Mouse (Mus musculus): ENCODE results near the gene Tlr9. TPM values are rescaled to one million over a fixed set of nuclear protein-coding genes. Genes with fewer than 3 reads are reported as not detected.

The Tlr9 gene
- polyA plus RNA-seq, 1 experiment from 2014 or later, result 0.07 TPM

DNA sequence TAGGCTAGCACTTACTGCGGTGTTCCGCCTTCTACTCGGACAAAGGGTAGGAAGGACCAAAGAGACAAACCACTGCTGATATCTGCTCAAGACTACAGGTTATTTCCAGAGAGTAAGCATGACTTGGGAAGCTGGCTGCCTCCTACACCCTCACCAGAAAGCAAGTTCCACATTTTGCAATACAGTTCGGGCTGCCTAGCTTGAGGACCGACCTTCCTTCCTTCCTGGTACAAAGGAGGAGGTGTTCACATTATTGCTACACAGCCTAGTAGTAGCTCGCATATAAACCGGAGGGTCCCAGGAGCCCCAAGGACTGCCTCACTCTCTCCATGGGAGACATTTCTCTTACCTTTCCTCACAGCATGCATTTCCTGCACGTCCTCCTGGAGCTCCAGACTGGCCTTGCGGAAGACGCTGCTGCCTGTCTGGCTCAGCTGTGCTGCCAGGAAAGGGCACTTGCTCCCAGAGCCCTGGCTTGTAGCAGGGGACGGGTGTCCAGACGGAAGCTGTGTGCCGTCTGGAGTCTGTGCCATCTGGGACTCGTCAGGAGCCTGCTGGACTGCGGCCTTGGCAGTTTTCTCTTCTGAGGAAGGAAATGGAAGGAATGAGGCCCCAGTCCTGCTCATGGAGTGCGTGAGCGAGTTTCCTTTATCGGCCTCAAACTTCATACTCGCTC lies 20.6 kb downstream of the Tlr9 start:
- no peaks in the 10 kb centered on the region for H3K27me3 ChIP-seq (ENCODE audit: insufficient read depth, low read length)
- H3K4me1 ChIP-seq (replicated peaks; ENCODE audit: insufficient read depth, low read length), result peaks cover 9% of the 10 kb centered on the region
- no peaks in the 10 kb centered on the region for H3K9me3 ChIP-seq (replicated peaks; ENCODE audit: low read length)
- H3K4me3 ChIP-seq (replicated peaks; ENCODE audit: low read depth, low read length), result no peak overlapping the region
- no peak overlapping the region for H3K9ac ChIP-seq (ENCODE audit: low read depth, low read length)
- H3K36me3 ChIP-seq (ENCODE audit: insufficient read depth, low read length), result peaks cover 40% of the 10 kb centered on the region
- ATAC-seq (replicated peaks; ENCODE audit: low FRiP score, low read depth) (no peak), DNase-seq (ENCODE audit: low spot score) (peak; percentile 59)
- H3K27ac ChIP-seq, result peak overlapping the region; percentile 25; the same call in 1 of the 2 replicates
- 0 out of 2 replicates have a peak overlapping the region, but pooled peaks have one; percentile 7 for H3K4me2 ChIP-seq (ENCODE audit: low read length)
- no peak for TF ChIP-seq CTCF (IDR thresholded peaks at IDR 0.05; ENCODE audit: low read depth)
- WGBS, result 51% methylated on average over 19 of the region's 19 CpGs

- no peak for TF ChIP-seq CTCF (IDR thresholded peaks at IDR 0.05; ENCODE audit: low read depth)
- H3K9ac ChIP-seq (ENCODE audit: low read depth, low read length), result no peak overlapping the region
- 80% methylated on average over 11 of the region's 11 CpGs for WGBS
- DNase-seq (ENCODE audit: low spot score) (no peak), ATAC-seq (replicated peaks; ENCODE audit: low FRiP score, low read depth) (no peak)
- no peak overlapping the region for H3K4me3 ChIP-seq (replicated peaks; ENCODE audit: low read depth, low read length)
- H3K27ac ChIP-seq, result no peak overlapping the region
- H3K9me3 ChIP-seq (replicated peaks; ENCODE audit: low read length), result no peaks in the 10 kb centered on the region
- H3K4me2 ChIP-seq (ENCODE audit: low read length), result no peak overlapping the region
- no peaks in the 10 kb centered on the region for H3K27me3 ChIP-seq (ENCODE audit: insufficient read depth, low read length)
- H3K36me3 ChIP-seq (ENCODE audit: insufficient read depth, low read length), result no peaks in the 10 kb centered on the region
- peaks cover 15% of the 10 kb centered on the region for H3K4me1 ChIP-seq (replicated peaks; ENCODE audit: insufficient read depth, low read length)
These were observed 27.2 kb downstream of the Tlr9 start for GRCm38 (mm10) chr9:106249550-106249949.

GRCm38 (mm10) chr9:106250245-106250644 lies 27.8 kb downstream of the Tlr9 start:
- WGBS, result 39% methylated on average over 4 of the region's 4 CpGs
- Histone ChIP-seq H3K4me1 (replicated peaks; ENCODE audit: insufficient read depth, low read length) (peaks cover 15% of the 10 kb centered on the region), H3K9me3 (replicated peaks; ENCODE audit: low read length) (no peaks in the 10 kb centered on the region), H3K4me3 (replicated peaks; ENCODE audit: low read depth, low read length) (no peak overlapping the region), H3K36me3 (ENCODE audit: insufficient read depth, low read length) (no peaks in the 10 kb centered on the region), H3K4me2 (ENCODE audit: low read length) (no peak overlapping the region), H3K9ac (ENCODE audit: low read depth, low read length) (no peak overlapping the region), H3K27me3 (ENCODE audit: insufficient read depth, low read length) (no peaks in the 10 kb centered on the region), H3K27ac (no peak overlapping the region)
- no peak for ATAC-seq (replicated peaks; ENCODE audit: low FRiP score, low read depth)
- DNase-seq (ENCODE audit: low spot score), result peak; percentile 53
- no peak for TF ChIP-seq CTCF (IDR thresholded peaks at IDR 0.05; ENCODE audit: low read depth)

- Histone ChIP-seq H3K4me1 (replicated peaks; ENCODE audit: insufficient read depth, low read length) (peaks cover 15% of the 10 kb centered on the region), H3K4me2 (ENCODE audit: low read length) (no peak overlapping the region), H3K27me3 (ENCODE audit: insufficient read depth, low read length) (no peaks in the 10 kb centered on the region), H3K36me3 (ENCODE audit: insufficient read depth, low read length) (no peaks in the 10 kb centered on the region), H3K9me3 (replicated peaks; ENCODE audit: low read length) (no peaks in the 10 kb centered on the region), H3K9ac (ENCODE audit: low read depth, low read length) (no peak overlapping the region), H3K4me3 (replicated peaks; ENCODE audit: low read depth, low read length) (no peak overlapping the region), H3K27ac (no peak overlapping the region)
- ATAC-seq (replicated peaks; ENCODE audit: low FRiP score, low read depth), result no peak
- DNase-seq (ENCODE audit: low spot score), result no peak
- TF ChIP-seq CTCF (IDR thresholded peaks at IDR 0.05; ENCODE audit: low read depth), result no peak
- 36% methylated on average over 8 of the region's 8 CpGs for WGBS
These were observed 28.7 kb downstream of the Tlr9 start for GRCm38 (mm10) chr9:106251066-106251465.

DNA sequence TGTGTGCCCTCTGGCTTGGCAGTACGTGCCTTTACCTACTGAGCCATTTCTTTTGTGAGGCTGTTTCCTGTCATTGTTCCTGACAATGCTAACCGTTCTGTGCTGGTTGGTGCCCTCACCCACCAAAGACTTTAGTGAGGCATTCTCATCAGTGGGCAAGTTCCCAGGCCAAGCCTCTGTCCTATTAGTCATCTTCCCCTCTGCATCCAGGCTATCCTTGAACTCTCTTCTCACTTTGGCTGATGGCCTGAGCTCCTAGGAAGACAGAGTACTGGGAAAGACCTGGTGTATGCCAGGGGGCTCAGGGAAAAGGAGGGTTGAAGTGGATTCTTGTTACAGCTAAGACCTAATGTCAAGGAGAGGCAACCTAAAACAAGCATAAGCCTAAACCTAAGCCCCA lies 31.6 kb downstream of the Tlr9 start:
- ATAC-seq (replicated peaks; ENCODE audit: low FRiP score, low read depth), result no peak
- Histone ChIP-seq H3K27ac (no peak overlapping the region), H3K4me3 (replicated peaks; ENCODE audit: low read depth, low read length) (no peak overlapping the region), H3K9me3 (replicated peaks; ENCODE audit: low read length) (no peaks in the 10 kb centered on the region), H3K27me3 (ENCODE audit: insufficient read depth, low read length) (no peaks in the 10 kb centered on the region), H3K4me1 (replicated peaks; ENCODE audit: insufficient read depth, low read length) (no peaks in the 10 kb centered on the region), H3K9ac (ENCODE audit: low read depth, low read length) (no peak overlapping the region), H3K4me2 (ENCODE audit: low read length) (no peak overlapping the region), H3K36me3 (ENCODE audit: insufficient read depth, low read length) (no peaks in the 10 kb centered on the region)
- WGBS, result 71% methylated on average over 2 of the region's 2 CpGs
- no peak for TF ChIP-seq CTCF (IDR thresholded peaks at IDR 0.05; ENCODE audit: low read depth)
- no peak for DNase-seq (ENCODE audit: low spot score)

- H3K4me1 ChIP-seq (replicated peaks; ENCODE audit: insufficient read depth, low read length), result no peaks in the 10 kb centered on the region
- TF ChIP-seq CTCF (IDR thresholded peaks at IDR 0.05; ENCODE audit: low read depth), result no peak
- H3K27ac ChIP-seq, result no peak overlapping the region
- H3K4me3 ChIP-seq (replicated peaks; ENCODE audit: low read depth, low read length), result no peak overlapping the region
- DNase-seq (ENCODE audit: low spot score) (no peak), ATAC-seq (replicated peaks; ENCODE audit: low FRiP score, low read depth) (no peak)
- H3K9ac ChIP-seq (ENCODE audit: low read depth, low read length), result no peak overlapping the region
- no peaks in the 10 kb centered on the region for H3K27me3 ChIP-seq (ENCODE audit: insufficient read depth, low read length)
- no peaks in the 10 kb centered on the region for H3K36me3 ChIP-seq (ENCODE audit: insufficient read depth, low read length)
- 93% methylated on average over 4 of the region's 4 CpGs for WGBS
- H3K9me3 ChIP-seq (replicated peaks; ENCODE audit: low read length), result no peaks in the 10 kb centered on the region
- H3K4me2 ChIP-seq (ENCODE audit: low read length), result no peak overlapping the region
These were observed 36.0 kb downstream of the Tlr9 start for GRCm38 (mm10) chr9:106258412-106258811.

GRCm38 (mm10) chr9:106258990-106259389 lies 36.6 kb downstream of the Tlr9 start:
- H3K36me3 ChIP-seq (ENCODE audit: insufficient read depth, low read length), result no peaks in the 10 kb centered on the region
- 71% methylated on average over 5 of the region's 5 CpGs for WGBS
- no peak for TF ChIP-seq CTCF (IDR thresholded peaks at IDR 0.05; ENCODE audit: low read depth)
- H3K4me1 ChIP-seq (replicated peaks; ENCODE audit: insufficient read depth, low read length), result no peaks in the 10 kb centered on the region
- ATAC-seq (replicated peaks; ENCODE audit: low FRiP score, low read depth) (no peak), DNase-seq (ENCODE audit: low spot score) (no peak)
- H3K27me3 ChIP-seq (ENCODE audit: insufficient read depth, low read length), result no peaks in the 10 kb centered on the region
- no peak overlapping the region for H3K27ac ChIP-seq
- H3K4me3 ChIP-seq (replicated peaks; ENCODE audit: low read depth, low read length), result no peak overlapping the region
- no peaks in the 10 kb centered on the region for H3K9me3 ChIP-seq (replicated peaks; ENCODE audit: low read length)
- no peak overlapping the region for H3K4me2 ChIP-seq (ENCODE audit: low read length)
- H3K9ac ChIP-seq (ENCODE audit: low read depth, low read length), result no peak overlapping the region

Measured in kidney, postnatal 0 days (tissue).